Mouse (Mus musculus) liver, embryonic 14.5 days (tissue): Measurements from ENCODE around the gene Spaca6.

ENCODE experiments used
- CTCF ChIP-seq: IDR thresholded peaks from 2 replicates; pipeline ENCODE4 v1.5.1; 2016; ENCODE audit warnings: antibody characterized with exemption, low read depth, control low read depth
- EP300 ChIP-seq: IDR thresholded peaks from 2 replicates; pipeline ENCODE4 v1.6.1; 2016; ENCODE audit warnings: antibody characterized with exemption, low read depth

- TF ChIP-seq EP300, result no peak
- no peak for TF ChIP-seq CTCF
These were observed 2.3 kb downstream of the Spaca6 start for GRCm38 (mm10) chr17:17829052-17829785.
